Mouse (Mus musculus) fibroblast of lung, adult 2 months (primary cell): ENCODE measurements around the gene Atg10.

Experiments
- DNase-seq: peaks from one replicate; pipeline ENCODE4 v3.0.0-alpha.2; 2011; ENCODE audit warnings: low read depth

Atg10 gene

GRCm38 (mm10) chr13:91011851-91012250 lies 211.9 kb downstream of the Atg10 start:
- DNase-seq: no peak

GRCm38 (mm10) chr13:90995034-90995629 lies 228.6 kb downstream of the Atg10 start:
- no peak for DNase-seq

GRCm38 (mm10) chr13:90993602-90994001 lies 230.2 kb downstream of the Atg10 start:
- no peak for DNase-seq

- DNase-seq: peak; percentile 22
These were observed 230.8 kb downstream of the Atg10 start for GRCm38 (mm10) chr13:90992948-90993347.

GRCm38 (mm10) chr13:90988226-90988625 lies 235.5 kb downstream of the Atg10 start:
- no peak for DNase-seq

- DNase-seq: no peak
These were observed 238.4 kb downstream of the Atg10 start for GRCm38 (mm10) chr13:90985417-90985816.

- no peak for DNase-seq
These were observed 239.7 kb downstream of the Atg10 start for GRCm38 (mm10) chr13:90984073-90984472.

- no peak for DNase-seq
These were observed 242.0 kb downstream of the Atg10 start for GRCm38 (mm10) chr13:90981798-90982197.

- DNase-seq: no peak
These were observed 242.7 kb downstream of the Atg10 start for GRCm38 (mm10) chr13:90980878-90981674.

- DNase-seq: no peak
These were observed 246.7 kb downstream of the Atg10 start for GRCm38 (mm10) chr13:90977057-90977456.

- DNase-seq: no peak
These were observed 250.4 kb downstream of the Atg10 start for GRCm38 (mm10) chr13:90973409-90973808.

- no peak for DNase-seq
These were observed 253.3 kb downstream of the Atg10 start for GRCm38 (mm10) chr13:90970259-90971017.

GRCm38 (mm10) chr13:90968940-90969339 lies 254.8 kb downstream of the Atg10 start:
- no peak for DNase-seq

- DNase-seq: peak; percentile 64
These were observed 256.3 kb downstream of the Atg10 start for GRCm38 (mm10) chr13:90967422-90967821.

GRCm38 (mm10) chr13:90965996-90966395 lies 257.8 kb downstream of the Atg10 start:
- no peak for DNase-seq

GRCm38 (mm10) chr13:90964511-90964910 lies 259.3 kb downstream of the Atg10 start:
- DNase-seq: no peak

GRCm38 (mm10) chr13:90962836-90963760 lies 260.7 kb downstream of the Atg10 start:
- no peak for DNase-seq

GRCm38 (mm10) chr13:90960591-90960990 lies 263.2 kb downstream of the Atg10 start:
- no peak for DNase-seq

- no peak for DNase-seq
These were observed 264.9 kb downstream of the Atg10 start for GRCm38 (mm10) chr13:90958894-90959293.

- no peak for DNase-seq
These were observed 284.2 kb downstream of the Atg10 start for GRCm38 (mm10) chr13:90939600-90939999.

GRCm38 (mm10) chr13:90939192-90939591 lies 284.6 kb downstream of the Atg10 start:
- no peak for DNase-seq

- DNase-seq: no peak
These were observed 287.9 kb downstream of the Atg10 start for GRCm38 (mm10) chr13:90935852-90936251.
